In the genomic region with DNA sequence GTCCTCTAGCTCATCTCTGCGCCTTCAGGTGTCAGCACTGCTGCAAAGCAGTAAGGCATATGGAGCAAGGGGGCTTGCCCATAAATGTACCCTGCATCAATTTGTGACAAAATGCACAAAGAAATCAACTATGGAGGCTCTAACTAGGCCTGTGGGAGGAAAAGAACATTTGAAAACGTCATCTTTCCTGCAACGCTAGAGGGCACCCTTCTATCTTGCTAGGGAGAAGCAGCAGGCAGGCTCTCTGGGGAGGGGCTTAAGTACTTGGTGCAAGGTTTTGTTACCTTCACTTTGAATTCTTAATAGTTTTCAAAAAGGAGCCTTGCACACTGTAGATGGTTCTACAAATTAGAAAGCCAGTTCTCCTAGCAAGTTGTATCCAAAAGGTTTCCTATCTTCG, we compare ENCODE assay signal across 8 mouse cellular contexts. TPM values are rescaled to one million over a fixed set of nuclear protein-coding genes. Genes with fewer than 3 reads are reported as not detected.
DNase-seq lines count a peak whose midpoint lies in the region; ATAC-seq and TF ChIP-seq lines count a peak whose summit lies in the region.

No protein-coding gene starts in this region.

- H3K4me3 ChIP-seq in kidney, embryonic 16.5 days (ENCODE audit: low read length): no peak overlapping the region
- H3K4me3 ChIP-seq in intestine, embryonic 16.5 days (ENCODE audit: low read length): no peak overlapping the region
- no peak overlapping the region for H3K4me3 ChIP-seq in limb, embryonic 14.5 days (replicated peaks; ENCODE audit: low read length)

- TF ChIP-seq CTCF in Patski (IDR thresholded peaks at IDR 0.05): peak; percentile 71

- H3K36me3 ChIP-seq in kidney, embryonic 16.5 days (ENCODE audit: insufficient read depth, low read length): no peaks in the 10 kb centered on the region
- H3K36me3 ChIP-seq in intestine, embryonic 16.5 days (ENCODE audit: control insufficient read depth, insufficient read depth, low read length): no peaks in the 10 kb centered on the region
- no peaks in the 10 kb centered on the region for H3K36me3 ChIP-seq in limb, embryonic 14.5 days (ENCODE audit: control insufficient read depth, insufficient read depth, low read length)

- POLR2A ChIA-PET in Patski (lab: Charles Lee): no interaction called here

- in situ Hi-C loops in Patski (cut with MboI; ENCODE audit: low pct_unique_long_range_greater_than_20kb): loop anchor here (5.0 to 25.0 kb wide), 3 partner anchors 397 to 660 kb away; no protein-coding TSS in a partner anchor

- H3K27ac ChIP-seq in kidney, embryonic 16.5 days (ENCODE audit: low read length): no peak overlapping the region
- H3K27ac ChIP-seq in intestine, embryonic 16.5 days (ENCODE audit: low read length): no peak overlapping the region
- H3K27ac ChIP-seq in limb, embryonic 14.5 days (replicated peaks; ENCODE audit: low read depth, low read length): no peak overlapping the region

- no peaks in the 10 kb centered on the region for H3K9me3 ChIP-seq in kidney, embryonic 16.5 days (ENCODE audit: low read length)
- H3K9me3 ChIP-seq in intestine, embryonic 16.5 days (ENCODE audit: control insufficient read depth, low read length): no peaks in the 10 kb centered on the region
- no peaks in the 10 kb centered on the region for H3K9me3 ChIP-seq in limb, embryonic 14.5 days (ENCODE audit: control insufficient read depth, low read length)

- WGBS in kidney, embryonic 16.5 days: 18% methylated on average over 4 of the region's 4 CpGs
- WGBS in intestine, embryonic 16.5 days: 22% methylated on average over 4 of the region's 4 CpGs
- 24% methylated on average over 4 of the region's 4 CpGs for WGBS in limb, embryonic 14.5 days

- DNase-seq in kidney, adult 11 months: peak; percentile 9
- no peak for DNase-seq in Patski (ENCODE audit: low read depth, low spot score)
- peak; percentile 89 for DNase-seq in embryo, embryonic 11 days
- peak; percentile 83 for DNase-seq in limb, embryonic 14.5 days (ENCODE audit: low spot score)
- peak; percentile 73 for DNase-seq in right cerebral cortex, postnatal 4 days
- no peak for DNase-seq in natural killer cell, adult 2 months (ENCODE audit: low spot score in 2 of 2)

- no peak overlapping the region for H3K4me2 ChIP-seq in kidney, embryonic 16.5 days (replicated peaks; ENCODE audit: low read depth, low read length)
- H3K4me2 ChIP-seq in intestine, embryonic 16.5 days (ENCODE audit: low read depth, low read length): no peak overlapping the region
- no peak overlapping the region for H3K4me2 ChIP-seq in limb, embryonic 14.5 days (replicated peaks; ENCODE audit: low read depth, low read length, severe bottlenecking)

- H3K4me1 ChIP-seq in kidney, embryonic 16.5 days (ENCODE audit: insufficient read depth, low read length): peaks cover 19% of the 10 kb centered on the region
- H3K4me1 ChIP-seq in intestine, embryonic 16.5 days (ENCODE audit: control insufficient read depth, insufficient read depth, low read length): peaks cover 6% of the 10 kb centered on the region; the same call in 1 of the 2 replicates
- H3K4me1 ChIP-seq in limb, embryonic 14.5 days (ENCODE audit: control insufficient read depth, insufficient read depth, low read length): peaks cover 16% of the 10 kb centered on the region

- H3K9ac ChIP-seq in kidney, embryonic 16.5 days (replicated peaks; ENCODE audit: low read length): no peak overlapping the region
- H3K9ac ChIP-seq in intestine, embryonic 16.5 days (ENCODE audit: low read depth, low read length): no peak overlapping the region
- H3K9ac ChIP-seq in limb, embryonic 14.5 days (ENCODE audit: low read depth, low read length, severe bottlenecking): no peak overlapping the region

- ATAC-seq in kidney, embryonic 16.5 days (ENCODE audit: low FRiP score, low TSS enrichment): no peak
- no peak for ATAC-seq in Patski
- peak; percentile 22; the same call in 1 of the 2 replicates for ATAC-seq in intestine, embryonic 16.5 days
- no peak for ATAC-seq in limb, embryonic 14.5 days (ENCODE audit: low FRiP score, low read depth)

- CTCF ChIA-PET in Patski (lab: Charles Lee): interaction anchor here (1.0 kb wide), 1 partner anchor 8 kb away, joined by 3 read pairs; no protein-coding TSS in a partner anchor

- no peaks in the 10 kb centered on the region for H3K27me3 ChIP-seq in kidney, embryonic 16.5 days (ENCODE audit: insufficient read depth, low read length)
- H3K27me3 ChIP-seq in Patski: peaks cover 24% of the 10 kb centered on the region
- H3K27me3 ChIP-seq in intestine, embryonic 16.5 days (replicated peaks; ENCODE audit: control insufficient read depth, insufficient read depth, low read length): peaks cover 9% of the 10 kb centered on the region; the same call in 1 of the 2 replicates
- H3K27me3 ChIP-seq in limb, embryonic 14.5 days (ENCODE audit: control insufficient read depth, insufficient read depth, low read length): no peaks in the 10 kb centered on the region

- no peak for TF ChIP-seq POLR2A in limb, embryonic 14.5 days (IDR thresholded peaks at IDR 0.05; ENCODE audit: borderline replicate concordance, extremely low read depth, insufficient read depth, insufficient read length)

RNA-seq across cellular contexts. Expression of gene Adcy2, which starts 2.8 kb away (rescaled TPM):
- polyA plus RNA-seq in kidney, embryonic 16.5 days (2015; fragmentation: Nextera tagmentation; extraction: Ambion mirVana): 2.8 and 3.5 TPM in 2 replicates
- 0.06 TPM for polyA plus RNA-seq in Patski (2021)
- 1.1 and 1.5 TPM in 2 replicates for polyA plus RNA-seq in intestine, embryonic 16.5 days (2015; fragmentation: Nextera tagmentation; extraction: Ambion mirVana)
- polyA plus RNA-seq in limb, embryonic 14.5 days (2012; rRNA removed): 16.0 and 17.7 TPM in 2 replicates
- 12.8 TPM in 2 replicates for polyA plus RNA-seq in limb, embryonic 14.5 days (2014; fragmentation: Nextera tagmentation; extraction: Ambion mirVana)

Comparison
In these comparisons a context has a peak if more than half of its experiments do, and no peak if none do; other contexts are left out.
1. DNase-seq: peak in kidney, adult 11 months (single experiment), embryo, embryonic 11 days (single experiment), limb, embryonic 14.5 days (single experiment) and right cerebral cortex, postnatal 4 days (single experiment); none in Patski (single experiment) and natural killer cell, adult 2 months (0 of 2).